Mouse (Mus musculus) retina, postnatal 7 days (tissue): ENCODE results near the gene Bcar3.

Experiments
- DNase-seq: peaks from one replicate; pipeline ENCODE4 v3.0.0-alpha.2; 2012; ENCODE audit warnings: low read depth, low spot score

The Bcar3 gene

GRCm38 (mm10) chr3:122511721-122512619, 218.0 kb downstream of the Bcar3 start:
- DNase-seq: no peak

- DNase-seq: no peak
Observed at GRCm38 (mm10) chr3:122512725-122513375, 218.9 kb downstream of the Bcar3 start.

- DNase-seq: no peak
Observed at GRCm38 (mm10) chr3:122515568-122516326, 221.8 kb downstream of the Bcar3 start.

GRCm38 (mm10) chr3:122516327-122516695, 222.4 kb downstream of the Bcar3 start:
- no peak for DNase-seq

- no peak for DNase-seq
Observed at GRCm38 (mm10) chr3:122517726-122518125, 223.8 kb downstream of the Bcar3 start.

- DNase-seq: peak; percentile 8
Observed at GRCm38 (mm10) chr3:122518231-122518736, 224.3 kb downstream of the Bcar3 start.

GRCm38 (mm10) chr3:122519082-122519481, 225.1 kb downstream of the Bcar3 start:
- no peak for DNase-seq

GRCm38 (mm10) chr3:122520365-122520764, 226.4 kb downstream of the Bcar3 start:
- DNase-seq: no peak

GRCm38 (mm10) chr3:122520875-122521274, 226.9 kb downstream of the Bcar3 start:
- DNase-seq: no peak

GRCm38 (mm10) chr3:122521294-122521693, 227.4 kb downstream of the Bcar3 start:
- no peak for DNase-seq

- DNase-seq: no peak
Observed at GRCm38 (mm10) chr3:122528477-122528876, 234.5 kb downstream of the Bcar3 start.

- DNase-seq: no peak
Observed at GRCm38 (mm10) chr3:122535938-122536703, 242.2 kb downstream of the Bcar3 start.

- no peak for DNase-seq
Observed at GRCm38 (mm10) chr3:122538851-122539250, 244.9 kb downstream of the Bcar3 start.

- no peak for DNase-seq
Observed at GRCm38 (mm10) chr3:122539961-122540690, 246.2 kb downstream of the Bcar3 start.

GRCm38 (mm10) chr3:122540918-122541317, 247.0 kb downstream of the Bcar3 start:
- DNase-seq: no peak

GRCm38 (mm10) chr3:122545346-122545745, 251.4 kb downstream of the Bcar3 start:
- DNase-seq: no peak

GRCm38 (mm10) chr3:122547469-122547868, 253.5 kb downstream of the Bcar3 start:
- DNase-seq: no peak

GRCm38 (mm10) chr3:122551174-122551573, 257.2 kb downstream of the Bcar3 start:
- no peak for DNase-seq

GRCm38 (mm10) chr3:122557766-122558165, 263.8 kb downstream of the Bcar3 start:
- DNase-seq: no peak

- no peak for DNase-seq
Observed at GRCm38 (mm10) chr3:122565285-122565684, 271.3 kb downstream of the Bcar3 start.
